Mouse (Mus musculus): Measurements from ENCODE around the gene Lrrc73.

DNA sequence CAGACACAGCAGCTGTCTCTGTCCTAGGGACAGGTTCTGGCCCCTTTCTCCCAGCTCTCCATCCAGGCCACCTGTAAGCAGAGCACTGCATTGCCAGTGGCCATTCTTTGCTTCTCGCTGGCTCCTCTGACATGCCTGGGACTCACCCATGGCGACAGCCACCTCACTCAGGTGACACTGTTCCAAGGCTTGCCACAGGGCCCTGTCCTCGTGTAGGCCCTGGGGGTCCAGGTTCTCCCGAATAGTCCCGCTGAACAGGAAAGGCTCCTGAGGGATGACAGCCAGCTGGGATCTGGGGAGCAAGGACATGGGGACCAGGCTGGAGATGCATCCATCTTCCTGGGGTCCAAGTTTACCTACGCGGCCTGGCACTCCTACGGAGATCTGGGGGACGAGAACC lies 50.9 kb downstream of the Lrrc73 start:
- no peak for TF ChIP-seq CTCF (IDR thresholded peaks at IDR 0.05; ENCODE audit: borderline replicate concordance, extremely low read depth, insufficient read depth, insufficient read length)
- no peak for TF ChIP-seq POLR2A (IDR thresholded peaks at IDR 0.05; ENCODE audit: borderline replicate concordance, extremely low read depth, insufficient read depth, insufficient read length, poor library complexity, severe bottlenecking)

All from brain, embryonic 14.5 days (tissue).